Mouse (Mus musculus) common myeloid progenitor, adult 5-6 weeks (primary cell): ENCODE measurements around the gene Impdh2. TPM values are rescaled to one million over a fixed set of nuclear protein-coding genes. Genes with fewer than 3 reads are reported as not detected.

Experiments used
- ATAC-seq: replicated peaks from 2 replicates; pipeline ENCODE4 v1.8.0; 2016; ENCODE audit warnings: low read depth, mild to moderate bottlenecking, moderate TSS enrichment, inconsistent platforms; ENCODE audit not compliant: poor library complexity, severe bottlenecking
- total RNA-seq: library from RNA; stranded (forward); fragments of 200-1000, 187-1606 nt; gene quantifications from 2 replicates; pipeline ENCODE4 v1.2.3, GENCODE M21; 2017

Impdh2 gene
- total RNA-seq, 1 experiment from 2014 or later, result 317 TPM

- no peak for ATAC-seq
These were observed 8.4 kb downstream of the Impdh2 start for GRCm38 (mm10) chr9:108568511-108568921.

GRCm38 (mm10) chr9:108569381-108570206, 9.5 kb downstream of the Impdh2 start, which contains the start of gene Dalrd3:
Gene Dalrd3, plus strand, starts transcription at chr9:108569886.
- peak; percentile 45 for ATAC-seq

DNA sequence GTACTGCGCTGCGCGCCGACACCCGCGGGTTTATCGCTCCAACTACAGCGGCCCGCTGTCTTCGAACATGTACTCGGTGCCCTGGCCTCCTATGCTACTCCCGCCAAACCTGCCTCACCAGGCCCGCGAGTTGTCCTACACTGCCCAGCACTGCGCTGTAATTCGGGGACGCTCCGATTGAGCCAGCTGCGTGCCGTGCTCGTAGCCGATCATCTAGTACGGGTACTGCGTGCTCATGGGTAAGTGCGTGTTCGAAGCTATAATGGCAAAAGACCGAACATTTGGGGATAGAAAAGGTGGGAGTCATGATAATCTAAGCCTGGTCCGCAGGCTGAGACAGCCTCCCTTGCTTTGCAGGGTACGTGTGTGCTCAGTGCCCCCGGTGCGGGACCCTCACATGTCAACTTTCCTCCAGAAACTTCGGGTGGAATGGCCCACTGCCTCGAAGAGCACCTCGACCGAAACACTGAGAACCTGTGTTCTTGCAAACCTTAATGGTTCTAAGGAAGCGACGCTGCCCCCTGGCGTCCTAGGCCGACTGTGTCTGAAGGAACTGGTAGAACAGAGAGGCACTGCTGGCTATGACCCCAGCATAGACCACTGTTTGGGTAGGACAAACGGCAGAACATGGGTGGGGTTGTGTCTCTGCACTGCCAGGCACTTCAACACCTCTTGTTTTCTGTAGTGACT, 10.3 kb downstream of the Impdh2 start:
- ATAC-seq, result peak; percentile 22

DNA sequence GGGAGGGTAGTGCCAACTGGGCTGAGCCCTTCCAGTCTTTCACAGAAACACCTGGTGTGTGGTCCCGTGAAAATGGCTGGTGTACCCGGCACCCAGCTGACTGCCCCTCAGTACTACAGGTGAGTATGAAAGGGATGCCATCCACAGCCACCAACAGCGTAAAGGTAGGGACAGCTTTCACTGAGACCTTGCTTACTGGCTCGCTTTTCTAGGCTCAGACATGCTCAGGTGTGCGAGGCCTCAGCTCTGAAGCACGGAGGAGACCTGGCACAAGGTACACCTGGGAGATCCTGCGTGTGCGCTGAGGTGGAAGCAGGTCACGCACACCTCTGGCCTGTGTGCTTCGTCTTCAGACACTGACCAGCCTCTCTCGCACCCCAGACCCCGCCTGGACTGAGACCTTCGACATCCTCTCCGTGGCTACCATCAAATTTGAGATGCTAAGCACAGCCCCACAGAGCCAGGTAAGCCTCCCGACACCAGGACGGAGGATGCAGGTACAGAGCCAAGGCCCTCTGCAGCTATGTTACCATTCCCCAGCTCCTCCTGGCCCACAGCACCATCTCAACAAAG, 11.4 kb downstream of the Impdh2 start:
- no peak for ATAC-seq

GRCm38 (mm10) chr9:108572321-108572720, 12.2 kb downstream of the Impdh2 start:
- no peak for ATAC-seq

GRCm38 (mm10) chr9:108573774-108574690, 13.9 kb downstream of the Impdh2 start:
- 0 out of 2 replicates have a peak, but pooled peaks have one; percentile 7 for ATAC-seq

DNA sequence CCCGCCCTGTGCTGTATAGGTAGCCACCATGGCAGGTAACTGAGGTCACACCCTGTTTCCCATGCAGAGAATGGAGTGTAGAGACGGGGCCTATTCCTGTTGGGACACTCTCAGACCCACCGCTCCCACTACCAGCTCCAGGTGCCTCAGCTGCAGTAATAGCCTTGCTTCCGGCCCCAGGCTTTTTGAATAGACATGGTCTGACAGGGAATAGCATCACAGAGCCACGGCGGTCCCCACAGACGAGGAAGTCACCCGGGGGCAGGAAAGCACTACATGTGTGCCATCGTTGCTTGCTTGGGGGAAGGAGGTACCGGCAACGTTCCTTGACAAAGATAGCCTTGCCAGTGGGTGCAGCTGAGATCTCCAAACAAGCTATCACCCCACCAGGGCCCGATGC, 14.8 kb downstream of the Impdh2 start:
- ATAC-seq, result no peak

GRCm38 (mm10) chr9:108575321-108576297, 15.5 kb downstream of the Impdh2 start:
- no peak for ATAC-seq

DNA sequence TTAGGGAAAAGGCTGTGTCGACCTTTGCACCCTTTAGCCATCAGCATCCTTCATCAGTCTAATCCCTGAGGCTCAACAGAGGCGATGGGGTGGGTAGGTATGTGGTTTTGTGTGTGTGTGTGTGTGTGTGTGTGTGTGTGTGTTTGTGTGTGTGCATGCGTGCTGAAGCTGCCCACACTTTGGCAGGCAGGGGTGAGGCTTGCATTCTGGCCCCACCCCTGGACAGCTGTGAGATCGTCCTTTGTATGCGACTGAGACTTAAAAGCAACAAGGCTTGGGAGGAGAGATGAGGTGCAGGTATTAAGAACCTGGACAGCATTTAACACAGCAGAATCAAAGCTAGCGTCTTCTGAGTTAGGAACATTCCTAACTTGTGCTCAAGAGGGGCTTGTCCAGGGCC, 16.9 kb downstream of the Impdh2 start:
- ATAC-seq, result no peak

GRCm38 (mm10) chr9:108577934-108578544, 18.0 kb downstream of the Impdh2 start:
- ATAC-seq, result peak; percentile 2; the same call in 1 of the 2 replicates

DNA sequence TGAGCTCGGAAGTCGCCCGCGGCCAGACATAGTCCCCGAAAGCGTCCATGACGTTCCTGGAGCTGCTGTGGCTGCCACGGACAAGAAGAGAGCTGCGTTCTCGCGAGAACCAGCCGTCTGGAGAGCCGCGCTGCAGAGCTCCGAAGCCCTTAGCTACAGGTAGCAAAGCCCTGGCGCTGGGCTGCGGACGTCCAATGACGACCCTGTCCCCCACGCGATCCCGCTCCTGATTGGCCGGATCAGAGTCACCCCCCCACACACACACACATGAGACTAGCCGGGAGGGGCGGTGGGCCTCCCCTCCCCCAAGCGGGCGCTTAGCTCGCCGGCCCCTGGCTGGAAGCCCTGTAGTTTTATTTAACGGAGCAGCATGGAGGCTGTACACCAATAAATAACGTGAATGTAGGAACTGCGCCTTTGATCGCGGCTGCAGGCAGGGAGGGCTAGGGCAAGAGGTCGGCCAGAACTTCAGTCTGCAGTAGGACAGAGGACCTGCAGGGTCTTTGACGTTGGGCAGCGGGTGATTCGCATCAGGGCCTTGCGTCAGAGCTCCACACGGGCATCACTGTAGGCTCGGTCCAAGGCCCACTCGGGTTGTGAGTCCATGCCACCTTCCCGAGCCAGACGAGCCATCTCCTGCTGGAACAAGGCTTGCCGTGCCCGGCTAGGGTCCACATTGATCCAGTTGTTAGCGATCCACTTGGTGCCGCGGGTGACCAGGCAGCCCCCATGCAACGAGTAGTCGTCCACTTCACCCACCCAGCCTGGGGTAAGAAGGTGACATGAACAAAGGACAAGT, 18.7 kb downstream of the Impdh2 start, which contains the start of gene Wdr6:
Wdr6 (minus strand) TSS at position 195 of the 799 bp plus-strand sequence.
- peak; percentile 93 for ATAC-seq

DNA sequence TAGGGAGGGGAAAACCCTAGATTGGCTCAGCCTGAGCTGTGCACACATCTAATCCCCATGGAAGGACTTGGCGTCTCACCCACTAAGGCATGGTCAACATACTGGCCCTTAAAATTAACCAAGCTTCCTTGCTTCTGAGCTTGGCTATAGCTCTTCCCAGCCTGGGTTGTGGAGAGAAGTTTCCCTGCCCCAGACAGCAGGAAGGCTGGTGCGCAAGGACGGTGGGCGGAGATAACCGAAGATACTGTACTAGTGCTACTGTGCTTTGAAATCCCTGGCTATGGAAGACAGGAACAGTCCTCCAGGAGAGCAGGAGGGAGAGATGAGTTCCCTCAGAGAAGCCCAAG, 19.2 kb downstream of the Impdh2 start:
- no peak for ATAC-seq

DNA sequence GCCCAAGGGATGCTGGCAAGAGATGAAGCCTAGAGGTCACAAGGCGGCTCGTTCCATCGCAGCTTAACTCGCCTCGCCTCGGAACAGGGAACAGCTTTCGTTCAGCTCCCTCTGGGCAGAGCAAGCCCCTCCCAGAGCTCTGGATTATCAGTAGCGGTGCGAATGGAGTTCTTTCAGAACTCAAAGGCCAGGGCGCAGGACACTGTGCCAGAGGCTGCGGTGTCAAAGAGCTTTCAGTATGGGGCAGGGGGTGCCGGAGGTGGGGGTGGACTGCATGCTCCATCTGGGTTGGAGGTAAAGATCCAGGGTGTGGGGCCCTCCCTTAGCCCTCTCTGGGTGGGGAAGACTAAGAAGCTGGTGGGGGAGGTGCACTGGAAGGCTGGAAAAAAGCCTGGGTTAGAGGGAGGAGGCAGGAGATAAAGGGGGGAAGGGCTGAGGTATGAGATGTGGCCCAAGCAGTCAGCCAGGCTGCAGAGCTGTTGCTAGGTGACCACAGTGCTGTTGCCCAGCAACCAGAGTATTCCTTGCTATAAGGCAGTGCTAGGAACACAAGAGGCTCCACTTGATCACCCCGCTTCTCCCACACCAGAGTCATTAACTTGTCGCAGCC, 27.6 kb downstream of the Impdh2 start:
- no peak for ATAC-seq

- ATAC-seq, result 0 out of 2 replicates have a peak, but pooled peaks have one; percentile 58
These were observed 29.1 kb downstream of the Impdh2 start for GRCm38 (mm10) chr9:108589229-108589628.

DNA sequence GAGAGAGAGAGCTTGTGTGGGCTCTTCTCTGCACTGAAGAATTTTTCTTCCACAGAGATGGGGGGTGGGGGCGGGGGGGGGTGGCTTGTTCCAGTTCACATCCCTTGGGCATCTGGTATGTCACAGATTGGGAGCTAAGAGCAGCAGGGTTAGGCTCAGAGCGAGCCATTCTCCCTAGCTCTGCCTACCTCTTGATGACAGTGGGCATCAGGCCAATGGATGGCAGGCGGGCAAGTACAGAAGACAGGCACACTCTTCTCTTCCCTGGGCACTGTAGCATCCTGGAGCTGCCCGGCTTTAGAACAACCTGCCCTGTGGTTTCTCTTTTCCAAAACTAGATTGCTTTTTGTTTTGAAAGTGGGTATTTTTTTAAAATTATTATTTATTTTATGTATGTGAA, 31.4 kb downstream of the Impdh2 start:
- no peak for ATAC-seq

DNA sequence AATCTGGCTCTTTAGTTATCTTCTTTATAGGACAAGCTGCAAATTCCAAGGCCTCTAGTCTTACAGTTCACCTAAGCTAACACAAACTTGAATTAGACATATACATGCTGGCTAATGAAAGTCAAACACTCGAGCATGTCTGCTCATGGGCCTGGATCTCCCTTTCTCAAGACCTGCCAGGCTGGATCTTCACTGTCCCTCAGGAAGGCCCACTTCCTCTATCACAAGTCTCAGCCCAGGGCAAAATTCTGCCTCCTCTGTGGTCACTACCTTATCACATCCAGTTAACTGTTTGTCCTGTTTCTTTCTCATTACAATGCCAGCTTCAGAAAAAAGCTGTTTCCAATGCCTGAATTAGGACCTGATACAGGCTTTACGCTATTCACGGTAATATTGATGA, 34.3 kb downstream of the Impdh2 start:
- ATAC-seq, result 0 out of 2 replicates have a peak, but pooled peaks have one; percentile 36
